In genomic region chr16:33563538-33564013, GRCm38 (mm10) we compare ENCODE assay signal across 12 mouse cellular contexts. TPM values are rescaled to one million over a fixed set of nuclear protein-coding genes. Genes with fewer than 3 reads are reported as not detected.
DNase-seq lines count a peak whose midpoint lies in the region; ATAC-seq and TF ChIP-seq lines count a peak whose summit lies in the region.
"Had no signal": no experiment of that assay in that cellular context is flagged by ENCODE, and none has a peak within 500 bp of the region (broad histone marks: within the 10 kb centered on the region; RNA-seq: fewer than 3 reads in every experiment).

No protein-coding gene starts in this region.

- no peaks in the 10 kb centered on the region for H3K9me3 ChIP-seq in forebrain, embryonic 13.5 days (replicated peaks)
- no peaks in the 10 kb centered on the region for H3K9me3 ChIP-seq in forebrain, embryonic 16.5 days (ENCODE audit: control insufficient read depth, low read length)
- H3K9me3 ChIP-seq: megakaryocyte, embryonic 14.5 days; neural tube, embryonic 13.5 days had no signal

- H3K4me3 ChIP-seq in gastrocnemius, adult 2 months = no peak overlapping the region; the same call in 1 of the 2 replicates
- no peak overlapping the region for H3K4me3 ChIP-seq in forebrain, embryonic 13.5 days
- H3K4me3 ChIP-seq in forebrain, embryonic 16.5 days (replicated peaks; ENCODE audit: low read length) = no peak overlapping the region
- H3K4me3 ChIP-seq: megakaryocyte, embryonic 14.5 days; neural tube, embryonic 13.5 days had no signal

- H3K36me3 ChIP-seq in forebrain, embryonic 13.5 days (ENCODE audit: poor library complexity, severe bottlenecking) = no peaks in the 10 kb centered on the region
- no peaks in the 10 kb centered on the region for H3K36me3 ChIP-seq in forebrain, embryonic 16.5 days (ENCODE audit: control insufficient read depth, insufficient read depth)
- H3K36me3 ChIP-seq: neural tube, embryonic 13.5 days had no signal

- no peaks in the 10 kb centered on the region for H3K27me3 ChIP-seq in forebrain, embryonic 13.5 days
- no peaks in the 10 kb centered on the region for H3K27me3 ChIP-seq in forebrain, embryonic 16.5 days (replicated peaks; ENCODE audit: control insufficient read depth, insufficient read depth, low read length)
- H3K27me3 ChIP-seq: neural tube, embryonic 13.5 days had no signal

- no peak for DNase-seq in gastrocnemius, adult 2 months
- DNase-seq in gastrocnemius, postnatal 36 days = no peak
- DNase-seq in heart, adult 9 months (ENCODE audit: low spot score in 2 of 2) = peak; percentile 52 to 60
- DNase-seq in kidney, adult 11 months = peak; percentile 37
- peak; percentile 44 to 51 for DNase-seq in lung, postnatal 4 days
- DNase-seq in natural killer cell, adult 2 months (ENCODE audit: low spot score in 2 of 2) = no peak
- DNase-seq: cerebellum, adult 9-11 months; right cerebral cortex, postnatal 4 days had no signal

- no peak overlapping the region for H3K9ac ChIP-seq in forebrain, embryonic 13.5 days
- H3K9ac ChIP-seq in forebrain, embryonic 16.5 days (replicated peaks; ENCODE audit: low read depth, low read length) = no peak overlapping the region
- H3K9ac ChIP-seq: neural tube, embryonic 13.5 days had no signal

- H3K4me2 ChIP-seq in forebrain, embryonic 13.5 days = no peak overlapping the region
- H3K4me2 ChIP-seq in forebrain, embryonic 16.5 days (ENCODE audit: low read length) = no peak overlapping the region
- H3K4me2 ChIP-seq: neural tube, embryonic 13.5 days had no signal

- intact Hi-C loops in gastrocnemius, adult 2 months (cut with DNase I) = no loop called here
- intact Hi-C loops in gastrocnemius, postnatal 36 days (cut with DNase I) = loop anchor here (2.0 to 5.0 kb wide), 2 partner anchors 119 to 175 kb away; partner anchors contain the start of gene Heg1

- H3K27ac ChIP-seq in gastrocnemius, adult 2 months = peak overlapping the region; percentile 77
- H3K27ac ChIP-seq in forebrain, embryonic 13.5 days = no peak overlapping the region
- no peak overlapping the region for H3K27ac ChIP-seq in forebrain, embryonic 16.5 days (ENCODE audit: low read length)
- H3K27ac ChIP-seq: neural tube, embryonic 13.5 days had no signal

- WGBS in forebrain, embryonic 13.5 days = 81% methylated on average over 5 of the region's 5 CpGs
- 73% methylated on average over 5 of the region's 5 CpGs for WGBS in forebrain, embryonic 16.5 days

- TF ChIP-seq CTCF in gastrocnemius, adult 2 months (IDR thresholded peaks at IDR 0.05) = no peak

- peaks cover 18% of the 10 kb centered on the region; the same call in 1 of the 2 replicates for H3K4me1 ChIP-seq in forebrain, embryonic 13.5 days
- H3K4me1 ChIP-seq in forebrain, embryonic 16.5 days (replicated peaks; ENCODE audit: control insufficient read depth, insufficient read depth, low read length) = peaks cover 5% of the 10 kb centered on the region; the same call in 1 of the 2 replicates

- no peak for ATAC-seq in forebrain, embryonic 13.5 days
- ATAC-seq in forebrain, embryonic 16.5 days = no peak

RNA-seq across cellular contexts. Expression of gene Slc12a8, which starts 46.4 kb away (rescaled TPM):
- total RNA-seq in gastrocnemius, adult 2 months (2021) = under 1 TPM; 0.15 to 0.47 TPM
- total RNA-seq in gastrocnemius, postnatal 36 days (2021) = under 1 TPM in 1 of 2 experiments, not detected in 1; 0.26 TPM
- 0.67 and 0.92 TPM in 2 replicates for polyA plus RNA-seq in forebrain, embryonic 13.5 days (2015; fragmentation: Nextera tagmentation; extraction: Ambion mirVana)
- polyA plus RNA-seq in forebrain, embryonic 16.5 days (2015; fragmentation: Nextera tagmentation; extraction: Ambion mirVana) = 0.92 and 1.1 TPM in 2 replicates

Comparison
In these comparisons a context has a peak if more than half of its experiments do, and no peak if none do; other contexts are left out.
1. DNase-seq: peak in heart, adult 9 months (2 of 2), kidney, adult 11 months (single experiment) and lung, postnatal 4 days (2 of 2); none in gastrocnemius, adult 2 months (single experiment), gastrocnemius, postnatal 36 days (0 of 2) and natural killer cell, adult 2 months (0 of 2).